Mouse (Mus musculus) ES-Bruce4 (cell line): ENCODE measurements around the gene Ski. TPM values are rescaled to one million over a fixed set of nuclear protein-coding genes. Genes with fewer than 3 reads are reported as not detected.

Experiments used
- H3K27ac ChIP-seq: 2 replicates; pipeline ENCODE4 v1.5.1; 2012; ENCODE audit warnings: low read length, inconsistent platforms; ENCODE audit not compliant: insufficient read depth
- H3K27me3 ChIP-seq: 2 replicates; pipeline ENCODE4 v1.6.1; 2012; ENCODE audit warnings: mild to moderate bottlenecking, low read length, inconsistent platforms; ENCODE audit not compliant: control insufficient read depth, poor library complexity, insufficient read depth, severe bottlenecking
- H3K36me3 ChIP-seq: 2 replicates; pipeline ENCODE4 v1.6.1; 2012; ENCODE audit warnings: inconsistent platforms, mild to moderate bottlenecking, low read length, moderate library complexity; ENCODE audit not compliant: control insufficient read depth, poor library complexity, insufficient read depth, severe bottlenecking
- H3K4me1 ChIP-seq: one replicate; pipeline ENCODE4 v1.8.1; 2011; ENCODE audit warnings: low read length; ENCODE audit not compliant: control insufficient read depth, insufficient read depth
- H3K4me3 ChIP-seq: 2 replicates; pipeline ENCODE4 v1.5.1; 2011; ENCODE audit warnings: low read depth, mild to moderate bottlenecking, low read length
- H3K9ac ChIP-seq: 2 replicates; pipeline ENCODE4 v1.6.1; 2012; ENCODE audit warnings: low read depth, mild to moderate bottlenecking, inconsistent platforms; ENCODE audit not compliant: poor library complexity, severe bottlenecking
- H3K9me3 ChIP-seq: replicated peaks from 2 replicates; pipeline ENCODE4 v1.6.1; 2012; ENCODE audit warnings: mild to moderate bottlenecking, low read length, inconsistent platforms; ENCODE audit not compliant: control insufficient read depth, poor library complexity, insufficient read depth, severe bottlenecking
- CTCF ChIP-seq: IDR thresholded peaks from one replicate; pipeline ENCODE4 v1.8.1; 2011; ENCODE audit warnings: low read depth, low read length
- EP300 ChIP-seq: IDR thresholded peaks from 2 replicates; pipeline ENCODE4 v1.6.1; 2011; ENCODE audit warnings: low read depth, low read length; ENCODE audit not compliant: insufficient read depth
- POLR2A ChIP-seq: IDR thresholded peaks from one replicate; pipeline ENCODE4 v1.8.1; 2011; ENCODE audit warnings: low read length; ENCODE audit not compliant: insufficient read depth
- polyA plus RNA-seq: library from polyadenylated mRNA; stranded (reverse); fragments of >200 nt; gene quantifications from 2 replicates; pipeline ENCODE4 v1.2.4, GENCODE M21; 2011; ENCODE audit warnings: low read depth; ENCODE audit not compliant: missing spikeins, insufficient read depth, insufficient read length

The Ski gene
- polyA plus RNA-seq, 1 experiment, result 67.2 TPM

DNA sequence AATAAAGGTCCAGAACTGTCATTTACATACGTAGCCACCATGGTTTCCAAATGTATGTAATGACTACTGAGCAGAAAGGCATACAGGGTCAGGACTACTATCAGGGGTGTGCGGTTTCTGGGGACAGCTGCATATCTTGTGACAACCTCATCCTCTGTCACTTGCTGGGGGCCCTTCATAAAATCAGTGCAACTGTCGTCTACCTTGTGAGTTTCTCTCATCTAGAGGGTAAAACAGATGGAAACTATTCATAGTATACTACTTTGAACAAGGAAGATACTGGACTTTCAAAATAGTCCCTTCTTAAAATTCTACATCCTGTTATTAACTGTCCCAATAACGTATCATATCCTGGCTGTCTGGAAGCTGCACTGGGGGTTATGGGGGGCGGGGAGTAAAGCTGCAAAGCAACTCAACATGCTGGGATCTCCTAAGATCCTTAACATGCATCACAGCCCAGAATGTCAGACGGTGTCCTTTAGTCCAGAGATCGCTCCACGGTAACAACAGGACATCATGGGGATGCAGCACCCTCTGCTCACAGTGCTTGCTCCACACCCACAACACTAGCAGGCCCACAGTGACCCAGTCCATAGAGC, 51.7 kb downstream of the Ski start:
- Histone ChIP-seq H3K27me3 (no peaks in the 10 kb centered on the region), H3K36me3 (no peaks in the 10 kb centered on the region), H3K9me3 (no peaks in the 10 kb centered on the region), H3K27ac (no peak overlapping the region), H3K9ac (no peak overlapping the region), H3K4me3 (no peak overlapping the region), H3K4me1 (peaks cover 17% of the 10 kb centered on the region)
- TF ChIP-seq EP300 (no peak), POLR2A (no peak), CTCF (no peak)

DNA sequence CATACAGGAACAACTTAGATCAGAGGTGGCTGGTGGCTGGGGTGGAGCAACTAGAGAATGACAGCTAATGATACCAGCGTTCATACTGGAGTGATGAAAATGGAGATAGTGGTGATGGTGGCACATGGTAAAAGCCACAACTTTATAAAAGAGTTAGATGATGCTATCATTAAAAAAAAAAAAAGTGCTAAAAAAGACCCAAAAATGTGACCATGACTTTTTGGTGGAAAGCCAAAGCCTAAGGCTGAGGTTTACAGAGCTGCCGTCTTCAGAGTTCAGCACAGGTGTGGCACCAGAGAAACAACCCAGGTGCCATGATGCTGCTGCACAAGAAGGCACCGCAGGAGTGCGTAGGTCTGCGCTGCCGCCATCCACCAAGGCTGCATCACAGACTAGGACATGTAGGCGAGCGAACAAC, 53.5 kb downstream of the Ski start:
- Histone ChIP-seq H3K4me1 (peaks cover 18% of the 10 kb centered on the region), H3K9me3 (no peaks in the 10 kb centered on the region), H3K27ac (no peak overlapping the region), H3K9ac (no peak overlapping the region), H3K4me3 (no peak overlapping the region), H3K36me3 (no peaks in the 10 kb centered on the region), H3K27me3 (no peaks in the 10 kb centered on the region)
- TF ChIP-seq CTCF, result no peak
- TF ChIP-seq POLR2A, result no peak
- TF ChIP-seq EP300, result no peak

- no peak for TF ChIP-seq CTCF
- no peak for TF ChIP-seq EP300
- TF ChIP-seq POLR2A, result no peak
- H3K4me3 ChIP-seq, result no peak overlapping the region
- H3K36me3 ChIP-seq, result no peaks in the 10 kb centered on the region
- no peak overlapping the region for H3K9ac ChIP-seq
- H3K4me1 ChIP-seq, result peaks cover 14% of the 10 kb centered on the region
- no peaks in the 10 kb centered on the region for H3K9me3 ChIP-seq
- H3K27ac ChIP-seq, result no peak overlapping the region
- H3K27me3 ChIP-seq, result no peaks in the 10 kb centered on the region
These were observed 56.5 kb downstream of the Ski start for GRCm38 (mm10) chr4:155165861-155166260.

DNA sequence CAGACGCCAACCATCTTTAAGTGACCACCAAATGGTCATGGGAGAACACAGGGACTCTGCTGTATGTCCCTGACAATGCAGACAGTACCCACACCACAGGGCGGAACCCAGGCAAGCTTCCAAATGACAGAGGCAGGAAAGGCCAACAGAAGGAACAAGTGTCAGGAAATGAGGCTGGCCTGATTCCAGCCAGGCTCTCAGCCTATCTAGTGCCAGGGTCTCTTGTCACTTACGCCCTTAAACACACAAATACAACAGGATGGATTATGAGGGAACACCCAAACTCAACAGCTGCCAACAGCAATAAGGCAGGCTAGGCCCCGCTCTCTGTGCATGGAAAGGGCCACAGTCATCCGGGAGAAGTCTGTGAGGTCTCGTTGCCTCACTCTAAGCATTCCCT, 57.8 kb downstream of the Ski start:
- Histone ChIP-seq H3K9ac (peak overlapping the region; percentile 26; the same call in 1 of the 2 replicates), H3K27ac (peak overlapping the region; percentile 83), H3K4me3 (no peak overlapping the region), H3K27me3 (no peaks in the 10 kb centered on the region), H3K36me3 (peaks cover 1% of the 10 kb centered on the region; the same call in 1 of the 2 replicates), H3K9me3 (no peaks in the 10 kb centered on the region), H3K4me1 (peaks cover 14% of the 10 kb centered on the region)
- TF ChIP-seq CTCF (no peak), POLR2A (no peak), EP300 (no peak)

DNA sequence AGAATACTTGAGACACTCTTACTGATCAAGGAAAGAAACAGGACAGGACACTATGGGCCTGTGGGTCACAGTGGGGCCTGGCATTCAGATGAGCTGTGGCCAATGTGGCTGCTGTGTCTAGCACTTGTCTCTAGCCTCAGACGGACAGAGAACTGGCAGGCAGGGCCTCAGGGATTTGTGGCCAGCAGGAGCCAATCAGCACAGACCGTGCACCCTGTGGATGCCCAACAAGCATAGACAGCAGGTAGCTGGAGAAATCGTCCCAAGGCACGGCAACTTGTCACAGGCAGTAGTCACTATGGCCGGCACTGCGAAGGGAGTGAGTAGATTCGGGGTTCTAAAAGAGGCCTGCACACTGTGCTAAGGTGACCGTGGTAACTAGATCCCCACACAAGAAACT, 58.7 kb downstream of the Ski start:
- Histone ChIP-seq H3K4me1 (peaks cover 16% of the 10 kb centered on the region), H3K36me3 (peaks cover 4% of the 10 kb centered on the region; the same call in 1 of the 2 replicates), H3K4me3 (peak overlapping the region; percentile 18), H3K27me3 (no peaks in the 10 kb centered on the region), H3K27ac (peak overlapping the region; percentile 83), H3K9ac (peak overlapping the region; percentile 26; the same call in 1 of the 2 replicates), H3K9me3 (no peaks in the 10 kb centered on the region)
- TF ChIP-seq EP300, result no peak
- TF ChIP-seq CTCF, result no peak
- TF ChIP-seq POLR2A, result no peak

DNA sequence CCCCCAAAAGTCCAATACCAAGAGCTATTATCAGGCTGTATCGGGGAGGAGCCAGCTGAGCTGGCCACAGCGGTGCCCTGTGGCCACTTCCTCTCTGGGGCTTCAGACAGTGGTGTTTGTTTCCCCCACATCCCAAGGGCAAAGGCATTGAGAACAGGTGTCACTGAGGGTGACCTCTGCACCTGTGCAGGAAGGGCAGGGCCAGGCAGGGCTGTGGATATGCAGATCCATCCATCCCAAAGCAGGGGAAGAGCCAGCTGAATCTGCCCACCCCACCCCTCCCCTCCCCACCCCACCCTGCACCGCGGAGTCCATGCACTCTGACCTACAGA, 59.1 kb downstream of the Ski start:
- Histone ChIP-seq H3K27me3 (no peaks in the 10 kb centered on the region), H3K27ac (peak overlapping the region; percentile 92), H3K4me1 (peaks cover 16% of the 10 kb centered on the region), H3K4me3 (no peak overlapping the region), H3K9ac (no peak overlapping the region), H3K36me3 (peaks cover 4% of the 10 kb centered on the region; the same call in 1 of the 2 replicates), H3K9me3 (no peaks in the 10 kb centered on the region)
- TF ChIP-seq POLR2A (no peak), EP300 (peak; percentile 100), CTCF (no peak)
